Mouse (Mus musculus): ENCODE data around the gene Hopx. TPM values are rescaled to one million over a fixed set of nuclear protein-coding genes. Genes with fewer than 3 reads are reported as not detected.

Hopx gene
- polyA plus RNA-seq, 1 experiment from 2014 or later, result 0.44 TPM

DNA sequence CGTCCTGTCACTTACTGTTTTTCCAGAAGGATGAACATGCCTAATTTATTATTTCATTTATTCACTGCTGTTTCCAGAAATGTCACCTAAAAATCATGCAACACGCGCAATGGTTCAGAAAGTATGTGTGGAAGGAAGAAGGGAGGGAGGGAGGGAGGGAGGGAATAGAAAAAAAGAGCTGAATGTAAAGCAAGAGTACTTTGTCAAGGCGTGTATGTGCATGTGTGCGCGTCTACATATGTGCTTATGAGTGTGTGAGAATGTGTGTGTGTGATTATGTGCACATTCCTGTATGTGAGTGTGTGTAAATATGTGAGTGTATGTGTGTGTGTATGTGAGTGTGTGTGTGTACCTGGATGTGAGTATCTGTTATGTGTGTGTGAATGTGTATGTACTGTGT lies 25.9 kb upstream of the Hopx start:
- 100% methylated on average over 6 of the region's 6 CpGs for WGBS (ENCODE audit: missing documents)
- Histone ChIP-seq H3K4me3 (ENCODE audit: inconsistent target) (no peak overlapping the region), H3K27ac (no peak overlapping the region), H3K79me2 (ENCODE audit: inconsistent target) (no peaks in the 10 kb centered on the region), H3K36me3 (ENCODE audit: inconsistent target) (no peaks in the 10 kb centered on the region)

DNA sequence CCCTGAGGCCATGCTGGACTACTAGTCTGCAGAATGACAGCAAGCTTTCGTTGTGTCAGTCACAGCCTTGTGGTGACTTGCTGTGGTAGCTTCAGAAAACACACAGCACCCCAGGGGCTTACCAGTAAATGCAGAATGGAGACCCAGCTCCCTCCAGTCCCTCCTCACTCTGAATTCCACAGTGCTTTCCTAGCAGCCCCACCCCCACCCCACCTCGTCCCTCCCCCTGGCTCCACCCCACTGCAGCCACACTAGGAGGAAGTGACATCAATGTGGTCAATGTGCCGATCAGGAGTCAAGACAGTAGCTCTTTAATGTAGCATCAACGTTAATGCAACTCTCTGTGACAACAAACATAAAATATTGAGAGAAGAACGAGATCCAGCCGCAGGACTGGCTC lies 25.2 kb upstream of the Hopx start:
- no peak overlapping the region for H3K27ac ChIP-seq
- 22% methylated on average over 6 of the region's 6 CpGs for WGBS (ENCODE audit: missing documents)
- H3K4me3 ChIP-seq (ENCODE audit: inconsistent target), result no peak overlapping the region
- no peaks in the 10 kb centered on the region for H3K79me2 ChIP-seq (ENCODE audit: inconsistent target)
- no peaks in the 10 kb centered on the region for H3K36me3 ChIP-seq (ENCODE audit: inconsistent target)

DNA sequence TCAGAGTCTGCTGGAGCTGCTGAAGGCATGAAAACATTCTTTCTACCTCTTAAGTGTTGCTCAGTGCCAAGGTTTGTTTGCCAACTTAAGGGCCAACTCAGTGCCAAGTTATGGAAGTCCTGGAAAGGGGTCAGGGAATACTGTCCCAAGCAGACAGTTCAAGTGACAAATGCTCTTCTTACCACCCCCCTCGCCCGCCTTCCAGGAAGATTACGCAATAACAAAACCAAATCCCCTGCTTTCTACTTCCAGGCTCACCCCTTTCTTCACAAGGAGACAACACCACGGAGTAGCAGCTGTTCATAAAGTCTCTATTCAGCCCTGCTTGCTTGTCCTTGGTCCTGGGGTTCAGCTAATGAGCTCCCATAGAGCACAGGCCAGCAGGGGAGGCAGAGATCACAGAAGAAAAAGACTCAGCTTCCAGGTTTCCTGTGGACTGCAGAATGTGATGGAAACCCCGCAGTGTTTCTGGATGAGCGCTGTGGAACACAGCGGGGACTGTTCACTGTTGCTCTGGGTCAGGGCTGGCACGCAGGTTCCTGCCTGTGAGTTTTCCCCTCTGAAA lies 22.9 kb upstream of the Hopx start:
- WGBS (ENCODE audit: missing documents), result 63% methylated on average over 8 of the region's 8 CpGs
- no peak overlapping the region for H3K4me3 ChIP-seq (ENCODE audit: inconsistent target)
- no peaks in the 10 kb centered on the region for H3K36me3 ChIP-seq (ENCODE audit: inconsistent target)

DNA sequence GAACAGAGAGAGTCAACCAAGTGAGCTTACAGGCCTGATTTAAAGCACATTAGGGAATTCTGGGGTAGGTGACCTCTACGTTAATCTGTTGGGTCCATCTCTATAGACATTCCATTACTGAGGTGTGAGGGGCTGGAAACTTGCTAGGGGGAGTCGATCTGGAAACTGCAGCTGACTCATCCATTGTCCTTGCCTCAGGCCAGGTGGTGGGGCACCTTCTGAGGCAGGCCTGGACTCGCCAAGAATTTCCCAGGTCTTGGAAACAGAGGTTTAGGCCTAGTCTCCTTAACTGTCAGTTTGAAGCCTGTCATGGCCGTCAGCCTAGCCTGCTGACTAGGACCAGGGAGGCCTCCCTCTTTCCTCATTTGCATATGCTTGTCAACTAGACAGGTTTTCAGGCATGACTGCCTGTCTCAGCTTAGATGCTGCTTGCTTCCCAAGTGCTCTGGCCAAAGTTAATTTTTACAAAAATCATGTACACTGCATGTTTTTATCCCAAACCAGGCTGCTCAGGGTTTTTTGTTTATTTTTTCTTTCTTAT lies 21.8 kb upstream of the Hopx start:
- Histone ChIP-seq H3K27ac (no peak overlapping the region), H3K36me3 (ENCODE audit: inconsistent target) (no peaks in the 10 kb centered on the region), H3K79me2 (ENCODE audit: inconsistent target) (no peaks in the 10 kb centered on the region), H3K4me3 (ENCODE audit: inconsistent target) (no peak overlapping the region)
- 96% methylated on average over 4 of the region's 4 CpGs for WGBS (ENCODE audit: missing documents)

More for the DNA sequence above, 22.9 kb upstream of the Hopx start:
- no peak overlapping the region for H3K27ac ChIP-seq
- no peaks in the 10 kb centered on the region for H3K79me2 ChIP-seq (ENCODE audit: inconsistent target)

DNA sequence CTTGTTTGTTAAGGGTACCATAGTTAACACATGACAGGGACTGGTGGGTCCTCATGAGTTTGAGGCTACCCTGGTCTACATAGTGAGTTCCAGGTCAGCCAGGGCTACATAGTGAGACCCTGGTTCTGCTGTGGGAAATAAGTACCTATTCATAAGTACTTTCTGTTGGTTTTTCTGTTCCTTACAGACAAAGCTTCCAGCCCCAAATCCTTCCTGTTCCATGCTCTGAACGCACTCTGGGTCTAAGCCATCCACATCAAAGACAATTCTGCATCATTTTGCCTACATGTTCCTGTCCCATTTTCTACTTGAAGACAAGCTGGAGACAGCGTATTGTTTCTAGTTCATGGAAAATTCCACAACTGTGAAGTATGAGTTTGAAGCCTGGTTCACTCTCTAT lies 20.0 kb upstream of the Hopx start:
- WGBS (ENCODE audit: missing documents), result 93% methylated on average over 2 of the region's 2 CpGs
- Histone ChIP-seq H3K36me3 (ENCODE audit: inconsistent target) (no peaks in the 10 kb centered on the region), H3K27ac (no peak overlapping the region), H3K79me2 (ENCODE audit: inconsistent target) (no peaks in the 10 kb centered on the region), H3K4me3 (ENCODE audit: inconsistent target) (no peak overlapping the region)

DNA sequence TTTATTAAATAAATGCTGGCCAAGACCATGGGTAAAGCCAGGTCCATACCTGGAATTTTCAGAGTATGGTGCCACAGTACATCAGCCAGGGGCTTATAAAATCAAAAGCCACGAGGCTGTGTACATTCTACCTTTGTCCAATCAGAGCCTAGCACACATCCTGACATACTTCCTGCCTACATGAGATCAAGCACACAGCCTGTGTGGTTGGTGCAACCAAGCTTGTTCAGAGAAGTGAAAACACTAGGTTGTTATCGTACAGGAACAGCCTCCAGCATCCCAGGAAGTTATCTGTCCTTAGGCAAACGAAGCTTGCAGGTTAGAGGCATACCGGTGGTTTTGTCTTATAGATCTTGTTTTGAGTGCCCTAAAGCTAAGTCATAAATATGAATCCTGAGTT lies 19.5 kb upstream of the Hopx start:
- Histone ChIP-seq H3K27ac (no peak overlapping the region), H3K4me3 (ENCODE audit: inconsistent target) (no peak overlapping the region), H3K36me3 (ENCODE audit: inconsistent target) (no peaks in the 10 kb centered on the region), H3K79me2 (ENCODE audit: inconsistent target) (no peaks in the 10 kb centered on the region)
- 12% methylated on average over 4 of the region's 4 CpGs for WGBS (ENCODE audit: missing documents)

- WGBS (ENCODE audit: missing documents), result 77% methylated on average over 5 of the region's 5 CpGs
- Histone ChIP-seq H3K79me2 (ENCODE audit: inconsistent target) (no peaks in the 10 kb centered on the region), H3K36me3 (ENCODE audit: inconsistent target) (no peaks in the 10 kb centered on the region), H3K27ac (no peak overlapping the region), H3K4me3 (ENCODE audit: inconsistent target) (no peak overlapping the region)
These were observed 19.0 kb upstream of the Hopx start for GRCm38 (mm10) chr5:77133960-77134359.

DNA sequence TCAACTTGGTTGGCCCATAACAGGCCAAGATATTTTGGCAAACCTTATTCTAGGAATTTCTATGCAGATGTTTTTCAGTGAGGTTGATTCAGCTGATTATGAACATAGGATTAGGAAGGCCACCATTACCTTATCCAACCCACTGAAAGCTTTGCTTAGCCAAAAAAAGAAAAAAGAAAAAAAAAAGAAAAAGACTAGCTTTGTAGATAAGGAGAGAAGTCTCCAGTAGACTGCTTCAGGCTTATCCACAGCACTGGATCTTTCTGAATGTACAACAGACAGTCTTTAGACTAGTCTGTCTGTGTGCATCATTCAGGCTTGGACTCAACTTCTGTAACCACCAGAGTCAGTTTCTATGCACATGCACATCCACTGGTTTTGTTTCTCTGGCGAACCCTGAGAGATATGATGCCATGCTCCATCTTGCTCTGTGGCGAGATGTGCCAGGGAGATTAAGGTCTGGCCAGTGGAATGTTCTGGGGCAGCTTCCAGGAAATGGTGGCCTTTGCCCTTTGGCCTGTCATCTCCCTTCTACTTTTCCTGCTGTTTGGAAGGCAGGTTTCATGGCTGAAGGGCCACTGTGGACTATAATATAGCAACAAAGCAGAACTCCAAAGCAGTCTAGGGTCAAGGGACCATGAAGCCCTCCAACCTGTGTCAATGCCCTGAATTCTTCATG lies 17.7 kb upstream of the Hopx start:
- Histone ChIP-seq H3K79me2 (ENCODE audit: inconsistent target) (no peaks in the 10 kb centered on the region), H3K27ac (no peak overlapping the region), H3K36me3 (ENCODE audit: inconsistent target) (no peaks in the 10 kb centered on the region), H3K4me3 (ENCODE audit: inconsistent target) (no peak overlapping the region)
- WGBS (ENCODE audit: missing documents), result 100% methylated on average over 2 of the region's 2 CpGs

GRCm38 (mm10) chr5:77131879-77132278 lies 17.0 kb upstream of the Hopx start:
- Histone ChIP-seq H3K27ac (no peak overlapping the region), H3K79me2 (ENCODE audit: inconsistent target) (no peaks in the 10 kb centered on the region), H3K36me3 (ENCODE audit: inconsistent target) (no peaks in the 10 kb centered on the region), H3K4me3 (ENCODE audit: inconsistent target) (no peak overlapping the region)
- 97% methylated on average over 8 of the region's 8 CpGs for WGBS (ENCODE audit: missing documents)

- H3K4me3 ChIP-seq (ENCODE audit: inconsistent target), result no peak overlapping the region
These were observed 15.5 kb upstream of the Hopx start for GRCm38 (mm10) chr5:77130310-77131020.

DNA sequence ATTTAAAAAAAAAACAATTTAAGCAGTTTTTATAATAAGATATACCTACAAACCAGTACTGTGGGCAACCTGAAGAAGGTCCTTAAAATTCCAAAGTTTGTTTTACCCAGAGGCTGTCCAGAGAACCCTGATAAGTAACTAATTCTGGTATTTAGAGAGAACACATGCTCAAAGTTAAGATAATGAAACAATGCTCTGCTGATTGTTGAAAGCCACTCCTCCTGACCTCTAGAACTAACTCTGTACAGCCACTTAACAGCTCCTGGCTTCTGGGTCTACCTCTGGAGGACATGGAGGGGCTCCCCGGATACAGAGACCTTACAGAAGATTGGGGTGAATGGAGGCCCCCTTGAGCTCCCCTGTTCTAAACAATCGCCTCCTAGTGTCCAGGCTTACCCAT lies 15.0 kb upstream of the Hopx start:
- Histone ChIP-seq H3K79me2 (ENCODE audit: inconsistent target) (no peaks in the 10 kb centered on the region), H3K27ac (no peak overlapping the region), H3K4me3 (ENCODE audit: inconsistent target) (no peak overlapping the region), H3K36me3 (ENCODE audit: inconsistent target) (no peaks in the 10 kb centered on the region)
- WGBS (ENCODE audit: missing documents), result 90% methylated on average over 2 of the region's 2 CpGs

More at GRCm38 (mm10) chr5:77130310-77131020, 15.5 kb upstream of the Hopx start:
- H3K79me2 ChIP-seq (ENCODE audit: inconsistent target), result no peaks in the 10 kb centered on the region
- WGBS (ENCODE audit: missing documents), result 92% methylated on average over 16 of the region's 16 CpGs
- H3K36me3 ChIP-seq (ENCODE audit: inconsistent target), result no peaks in the 10 kb centered on the region
- no peak overlapping the region for H3K27ac ChIP-seq

DNA sequence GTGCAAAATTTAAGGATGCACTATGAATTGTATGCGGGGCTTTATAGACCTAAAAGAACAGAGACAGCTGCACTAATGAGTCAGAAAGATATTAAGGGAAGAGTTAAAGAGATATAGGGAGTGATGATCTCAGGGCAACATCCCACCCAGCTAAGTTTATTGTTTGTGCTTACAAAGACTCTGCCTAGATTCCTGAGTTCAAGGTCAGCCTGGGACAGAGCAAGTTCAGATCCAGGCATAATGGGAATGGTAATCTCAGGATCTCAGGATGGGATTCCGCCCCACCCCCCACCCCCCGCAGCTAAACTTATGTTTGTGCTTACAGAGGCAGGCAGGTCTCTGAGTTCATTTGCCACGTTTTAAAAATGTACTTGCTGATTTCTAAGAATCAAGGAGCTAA lies 13.9 kb upstream of the Hopx start:
- no peaks in the 10 kb centered on the region for H3K36me3 ChIP-seq (ENCODE audit: inconsistent target)
- no peaks in the 10 kb centered on the region for H3K79me2 ChIP-seq (ENCODE audit: inconsistent target)
- 100% methylated on average over 3 of the region's 4 CpGs for WGBS (ENCODE audit: missing documents)
- H3K27ac ChIP-seq, result no peak overlapping the region
- H3K4me3 ChIP-seq (ENCODE audit: inconsistent target), result no peak overlapping the region

GRCm38 (mm10) chr5:77126415-77126968 lies 11.6 kb upstream of the Hopx start:
- Histone ChIP-seq H3K79me2 (ENCODE audit: inconsistent target) (no peaks in the 10 kb centered on the region), H3K27ac (no peak overlapping the region), H3K4me3 (ENCODE audit: inconsistent target) (no peak overlapping the region), H3K36me3 (ENCODE audit: inconsistent target) (no peaks in the 10 kb centered on the region)
- WGBS (ENCODE audit: missing documents), result 97% methylated on average over 3 of the region's 3 CpGs

- H3K79me2 ChIP-seq (ENCODE audit: inconsistent target), result no peaks in the 10 kb centered on the region
- H3K36me3 ChIP-seq (ENCODE audit: inconsistent target), result no peaks in the 10 kb centered on the region
- no peak overlapping the region for H3K27ac ChIP-seq
- WGBS (ENCODE audit: missing documents), result 59% methylated on average over 4 of the region's 4 CpGs
- no peak overlapping the region for H3K4me3 ChIP-seq (ENCODE audit: inconsistent target)
These were observed 9.9 kb upstream of the Hopx start for GRCm38 (mm10) chr5:77124817-77125283.

GRCm38 (mm10) chr5:77124165-77124564 lies 9.2 kb upstream of the Hopx start:
- Histone ChIP-seq H3K36me3 (ENCODE audit: inconsistent target) (no peaks in the 10 kb centered on the region), H3K4me3 (ENCODE audit: inconsistent target) (no peak overlapping the region), H3K79me2 (ENCODE audit: inconsistent target) (no peaks in the 10 kb centered on the region), H3K27ac (no peak overlapping the region)
- WGBS (ENCODE audit: missing documents), result 20% methylated on average over 4 of the region's 4 CpGs
